Mouse (Mus musculus) c-Kit-positive CD71-positive TER-119-negative erythroid progenitor cells, embryonic 14.5 days (primary cell): ENCODE measurements at regions not wholly inside any gene's neighbourhood (a gene's known extent, or its start where the extent isn't known, plus 50 kb on each side); places are given as distances from the start of the nearest gene placed in this dataset.

Experiments
- DNase-seq: peaks from one replicate; pipeline ENCODE4 v3.0.0-alpha.2; 2013; ENCODE audit warnings: low read depth

DNA sequence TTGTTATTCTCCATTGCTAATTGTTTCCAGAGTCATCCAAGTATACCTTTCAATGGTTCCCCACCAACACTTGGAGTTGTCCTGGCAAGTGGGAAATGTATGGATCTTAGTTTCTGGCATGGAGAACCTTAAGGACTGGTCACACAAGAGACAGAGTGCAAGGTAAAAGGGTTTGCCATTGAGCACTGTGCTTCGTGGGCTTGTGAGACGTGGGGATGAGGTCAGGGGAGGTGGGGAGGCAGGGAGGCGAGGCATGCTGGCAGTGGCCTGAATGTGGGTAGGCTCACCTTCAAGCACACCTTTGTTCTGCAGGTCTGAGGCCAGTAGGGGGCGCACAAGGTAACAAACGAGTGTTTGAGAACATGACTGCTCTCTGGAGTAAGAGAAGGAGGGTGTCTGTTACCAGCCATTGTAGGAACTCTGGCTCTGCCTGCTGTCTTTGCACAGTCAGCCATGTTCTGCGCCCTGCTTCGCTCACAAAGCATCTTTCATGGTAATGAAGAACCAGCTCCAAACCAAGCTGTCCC is 612.0 kb downstream of the Bcl11a start:
- DNase-seq, result peak; percentile 4

DNA sequence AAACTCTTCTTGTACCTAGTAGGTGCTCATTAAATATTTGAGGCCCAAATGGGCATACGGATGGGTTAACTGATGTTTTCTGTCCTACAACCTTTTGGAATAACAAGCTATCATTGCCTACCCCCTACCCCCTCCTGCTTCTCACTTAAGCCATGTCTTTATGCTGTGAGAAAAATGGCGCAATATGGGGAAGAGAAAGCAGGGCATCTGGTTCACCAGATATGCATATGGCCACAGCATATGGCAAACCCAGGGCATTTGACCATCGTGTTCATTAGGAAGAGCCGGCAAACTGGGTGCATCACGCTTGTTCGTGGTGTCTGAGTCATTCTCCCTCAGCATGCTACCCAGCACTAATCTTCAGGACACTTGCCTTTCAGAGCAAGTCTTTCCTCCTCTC is 616.1 kb downstream of the Bcl11a start:
- DNase-seq, result no peak

DNA sequence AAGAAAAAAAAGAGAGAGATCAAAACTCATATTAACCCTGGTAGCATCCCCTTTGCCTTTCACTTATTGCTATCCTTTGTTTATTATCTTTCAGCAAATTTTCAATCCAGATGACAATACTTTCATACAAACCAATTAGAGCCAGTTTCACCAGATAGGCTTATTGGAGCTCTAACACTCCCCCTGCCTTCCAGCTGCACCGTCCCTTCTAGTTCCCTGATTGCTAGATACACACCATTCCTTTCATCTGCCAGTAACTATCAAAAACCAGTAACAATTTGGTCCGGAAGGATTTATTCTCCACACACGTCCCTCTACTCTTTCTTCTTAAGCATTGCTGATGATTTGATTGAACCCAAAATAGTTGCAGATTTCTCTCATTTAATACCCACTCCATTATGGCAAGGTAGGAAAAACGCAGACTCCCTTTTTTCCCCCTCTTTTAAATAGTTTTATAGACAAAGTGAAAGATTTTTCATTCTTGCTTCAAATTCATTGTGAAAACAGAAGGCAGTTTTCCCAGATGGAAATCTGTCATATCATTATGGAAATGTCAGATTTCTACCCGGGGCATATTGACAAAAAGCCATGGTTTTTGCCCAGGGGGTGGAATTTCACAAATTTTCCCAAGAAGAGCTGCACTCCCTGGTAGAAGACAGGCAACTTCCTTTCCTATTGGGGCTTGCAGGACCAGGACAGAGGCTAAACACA is 617.3 kb downstream of the Bcl11a start:
- DNase-seq, result no peak

- no peak for DNase-seq
Measured at GRCm38 (mm10) chr11:24696561-24696960, 618.7 kb downstream of the Bcl11a start.

DNA sequence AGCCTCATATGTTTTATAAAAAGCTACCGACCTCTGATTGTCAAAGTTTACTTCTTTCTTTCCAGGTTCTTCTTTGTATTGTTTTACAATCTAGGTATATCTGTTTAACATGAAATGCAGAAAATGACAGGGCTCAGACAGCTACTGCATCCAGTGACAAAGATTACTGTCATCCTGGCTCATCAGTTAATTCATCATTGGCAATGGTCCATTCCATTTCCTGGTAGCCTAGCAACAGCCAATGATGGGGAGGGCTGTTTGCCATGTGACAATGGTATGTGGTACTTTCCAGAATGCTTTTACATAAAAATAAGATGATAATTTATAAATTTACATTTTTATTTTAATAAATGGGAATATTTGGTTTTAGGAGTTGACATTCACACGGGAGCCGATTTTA is 630.9 kb downstream of the Bcl11a start:
- DNase-seq, result no peak

DNA sequence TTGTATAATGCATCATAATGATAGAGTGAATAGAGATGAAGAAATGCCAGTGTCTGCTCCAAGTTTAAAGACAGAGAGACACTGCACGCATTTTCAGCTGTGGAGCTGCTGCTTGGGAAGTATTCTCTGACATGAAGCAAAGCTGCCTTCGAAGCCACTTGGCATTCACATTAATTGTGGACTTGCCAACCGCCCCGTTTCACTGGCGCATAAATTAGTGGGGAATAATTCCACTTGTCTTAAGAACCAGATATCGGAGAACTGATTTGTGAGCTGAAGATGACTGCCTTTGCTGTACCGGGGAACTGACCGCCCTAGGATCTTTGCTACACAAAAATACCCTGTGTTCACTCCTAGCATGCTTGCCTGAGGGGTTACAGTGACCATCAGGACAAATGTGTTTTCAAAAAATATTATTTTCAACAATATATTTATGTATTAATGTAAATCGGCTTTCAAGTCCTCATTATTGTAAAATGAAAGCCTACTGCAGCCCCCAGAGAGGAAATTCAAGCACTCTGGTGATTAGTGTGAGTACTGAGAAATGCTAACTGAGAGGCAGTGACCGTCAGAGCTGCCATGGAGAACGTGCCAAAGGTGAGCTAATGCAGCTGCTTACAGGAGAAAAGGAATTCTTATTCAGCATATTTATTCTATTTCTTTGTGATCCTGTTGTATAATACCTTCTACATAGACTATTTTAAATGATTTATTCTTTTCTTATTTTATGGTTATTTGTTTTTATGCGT is 638.9 kb downstream of the Bcl11a start:
- DNase-seq, result no peak

DNA sequence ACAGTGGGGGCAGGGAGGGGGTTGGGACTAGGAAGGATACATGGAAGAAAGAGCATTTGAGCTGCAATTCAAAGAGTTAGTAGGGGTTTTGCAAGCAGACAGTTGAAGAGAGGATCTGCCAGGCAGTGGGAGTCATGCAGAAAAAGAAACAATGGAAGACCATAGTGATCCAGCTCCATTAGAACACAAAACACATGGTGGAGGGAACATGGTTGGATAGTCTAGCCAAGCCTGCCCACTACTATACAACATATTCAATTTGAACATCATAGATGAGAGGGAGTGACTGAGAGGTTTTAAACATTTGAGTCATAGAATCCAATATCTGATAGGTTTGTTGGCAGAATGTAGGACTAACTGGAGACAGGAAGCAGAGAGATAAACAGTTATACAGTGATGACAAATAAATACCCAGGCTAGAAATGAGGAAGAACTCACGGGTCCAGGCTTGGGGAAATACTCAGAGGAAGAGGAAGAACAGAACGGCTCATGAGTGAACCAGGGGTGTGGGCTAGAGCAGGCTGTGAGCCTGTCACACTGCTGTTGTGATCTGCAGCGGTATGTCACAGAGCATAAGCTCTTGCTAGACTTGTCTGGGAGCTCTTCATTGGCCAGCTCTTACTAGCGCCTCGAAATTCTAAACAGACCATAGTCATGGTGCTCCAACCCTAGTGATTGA is 646.5 kb downstream of the Bcl11a start:
- no peak for DNase-seq

DNA sequence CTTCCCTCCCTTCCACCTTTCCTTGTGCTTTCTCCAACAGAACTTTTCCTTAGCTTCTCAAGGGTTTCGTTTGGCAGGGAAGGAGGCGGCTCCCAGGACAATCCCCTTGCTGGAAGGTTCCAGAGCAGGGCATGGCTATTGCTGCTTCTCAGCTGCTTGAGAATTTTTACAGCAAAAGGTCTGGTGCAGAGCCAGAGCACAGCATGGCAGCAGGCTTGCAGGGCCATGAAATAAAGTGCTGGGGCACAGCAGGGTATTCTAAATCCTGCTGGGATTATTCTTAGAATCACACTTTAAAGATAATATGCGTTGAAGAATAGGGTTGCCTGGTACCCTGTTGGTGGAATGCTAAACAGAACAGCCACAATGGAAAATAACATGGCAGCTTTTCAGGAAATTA is 648.5 kb downstream of the Bcl11a start:
- DNase-seq, result no peak

GRCm38 (mm10) chr11:24727404-24727803 is 649.5 kb downstream of the Bcl11a start:
- DNase-seq, result no peak

GRCm38 (mm10) chr11:24731431-24731830 is 653.6 kb downstream of the Bcl11a start:
- no peak for DNase-seq

GRCm38 (mm10) chr11:24739710-24740255 is 661.9 kb downstream of the Bcl11a start:
- DNase-seq, result no peak

GRCm38 (mm10) chr11:24740466-24740865 is 662.6 kb downstream of the Bcl11a start:
- no peak for DNase-seq

- DNase-seq, result no peak
Measured at GRCm38 (mm10) chr11:24742561-24742960, 664.7 kb downstream of the Bcl11a start.

DNA sequence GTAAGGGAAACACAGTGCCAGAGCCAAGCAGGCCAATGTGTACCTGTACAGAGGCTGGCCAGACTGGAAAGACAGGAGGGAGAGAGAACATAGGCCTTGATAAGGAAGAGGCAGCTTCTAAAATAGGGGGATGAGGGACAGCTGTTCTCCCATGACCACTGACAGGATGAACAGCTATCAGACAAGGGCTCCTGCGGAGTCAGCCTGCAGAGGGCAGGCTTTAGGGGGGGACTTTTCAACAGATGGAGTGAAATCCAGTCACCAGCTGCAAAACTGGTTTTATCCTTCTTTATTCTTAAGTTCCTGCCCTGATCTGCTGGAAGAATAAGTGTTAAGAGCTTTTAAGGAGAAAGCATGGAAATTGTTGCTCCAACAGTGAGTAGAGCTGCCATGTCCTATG is 665.6 kb downstream of the Bcl11a start:
- DNase-seq, result no peak

- no peak for DNase-seq
Measured at GRCm38 (mm10) chr11:24745841-24746240, 668.0 kb downstream of the Bcl11a start.

- no peak for DNase-seq
Measured at GRCm38 (mm10) chr11:24750144-24750779, 672.4 kb downstream of the Bcl11a start.

DNA sequence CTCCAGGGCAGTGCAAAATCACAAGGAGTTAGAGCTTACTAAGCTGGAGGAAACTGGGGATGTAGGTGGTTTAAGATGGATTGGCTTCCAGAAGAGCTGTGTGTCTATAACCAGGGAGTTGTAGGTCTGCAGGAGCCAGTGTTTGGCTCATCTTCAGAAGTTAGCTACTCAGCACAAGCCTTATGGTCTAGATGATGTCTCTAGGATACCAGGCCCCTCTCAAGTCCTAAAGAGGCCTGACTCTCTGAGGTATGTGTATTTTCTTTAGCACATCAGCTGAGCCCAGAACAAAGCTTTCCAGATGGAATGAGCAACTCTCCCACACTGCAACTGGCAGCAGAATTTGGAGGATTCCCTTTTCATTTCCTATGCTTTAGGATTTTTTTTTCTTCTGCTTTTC is 680.3 kb downstream of the Bcl11a start:
- no peak for DNase-seq

GRCm38 (mm10) chr11:24783470-24783869 is 705.6 kb downstream of the Bcl11a start:
- DNase-seq, result no peak

- no peak for DNase-seq
Measured at GRCm38 (mm10) chr11:24789120-24789519, 711.3 kb downstream of the Bcl11a start.

DNA sequence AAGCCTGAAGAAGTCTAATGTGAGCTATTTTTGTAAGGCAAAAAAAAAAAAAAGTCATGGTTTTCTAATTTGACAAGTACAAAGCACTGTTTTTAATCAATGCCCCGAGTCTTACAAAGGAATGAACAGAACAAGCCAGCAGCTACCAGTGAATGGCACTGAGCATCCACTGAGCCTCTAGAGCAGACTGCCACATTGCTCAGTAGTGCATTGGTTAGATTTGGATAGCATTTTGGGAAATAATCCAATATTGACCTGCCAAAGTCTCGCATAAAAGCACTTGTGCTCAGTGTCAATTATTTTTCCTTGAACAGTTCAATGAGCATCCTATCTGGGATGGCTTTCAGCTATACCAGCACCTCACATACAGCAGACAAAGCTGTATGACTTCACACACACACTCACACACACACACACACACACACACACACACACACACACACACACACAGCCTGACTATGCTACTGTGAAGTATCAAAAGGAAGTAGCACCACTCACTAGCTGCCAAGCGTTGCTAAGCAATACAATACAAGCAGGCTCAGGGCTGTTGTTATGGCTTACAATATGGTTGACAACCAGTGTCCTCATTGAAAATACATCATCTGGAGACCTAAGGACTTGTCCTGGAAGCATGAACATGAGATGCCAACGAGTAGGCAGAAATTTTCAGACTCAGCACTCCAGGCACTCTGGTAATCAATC is 717.8 kb downstream of the Bcl11a start:
- no peak for DNase-seq

GRCm38 (mm10) chr11:24804623-24805023 is 726.8 kb downstream of the Bcl11a start:
- DNase-seq, result no peak
